Mouse (Mus musculus): ENCODE measurements around the gene Erich3. TPM values are rescaled to one million over a fixed set of nuclear protein-coding genes. Genes with fewer than 3 reads are reported as not detected.

Gene Erich3
- polyA plus RNA-seq, 1 experiment: 9.2 TPM

DNA sequence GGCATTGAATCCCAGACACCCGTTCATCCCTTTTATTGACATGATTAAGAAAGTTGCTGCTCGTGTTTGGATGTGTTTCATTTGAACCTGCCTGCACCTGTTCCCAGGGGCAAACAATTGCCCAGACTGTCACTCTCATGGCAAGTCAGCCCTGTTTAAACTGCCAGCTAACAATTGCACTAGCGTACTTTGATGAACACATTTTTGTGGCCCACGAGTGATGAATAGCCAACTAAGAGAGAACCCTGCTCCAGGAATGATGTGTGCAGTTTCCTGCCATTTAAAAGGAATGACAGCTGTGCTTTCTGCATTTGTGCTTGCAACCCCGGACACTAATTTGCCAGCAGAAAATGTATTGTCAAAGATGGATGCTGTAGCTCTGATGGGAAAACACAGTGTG is 79.3 kb downstream of the Erich3 start:
- Histone ChIP-seq H3K27ac (ENCODE audit: insufficient read depth, low read length) (no peak overlapping the region), H3K4me3 (ENCODE audit: insufficient read depth, low read length) (no peak overlapping the region), H3K4me1 (ENCODE audit: control insufficient read depth, insufficient read depth, low read length) (no peaks in the 10 kb centered on the region)
- TF ChIP-seq CTCF (IDR thresholded peaks at IDR 0.05; ENCODE audit: extremely low read depth, insufficient read depth, low read length): no peak
- no peak for TF ChIP-seq POLR2A (IDR thresholded peaks at IDR 0.05; ENCODE audit: extremely low read depth, insufficient read depth, low read length)

- TF ChIP-seq CTCF (IDR thresholded peaks at IDR 0.05; ENCODE audit: extremely low read depth, insufficient read depth, low read length): no peak
- no peak for TF ChIP-seq POLR2A (IDR thresholded peaks at IDR 0.05; ENCODE audit: extremely low read depth, insufficient read depth, low read length)
- Histone ChIP-seq H3K4me1 (ENCODE audit: control insufficient read depth, insufficient read depth, low read length) (no peaks in the 10 kb centered on the region), H3K4me3 (ENCODE audit: insufficient read depth, low read length) (no peak overlapping the region), H3K27ac (ENCODE audit: insufficient read depth, low read length) (no peak overlapping the region)
These were observed 80.7 kb downstream of the Erich3 start for GRCm38 (mm10) chr3:154744317-154744716.

DNA sequence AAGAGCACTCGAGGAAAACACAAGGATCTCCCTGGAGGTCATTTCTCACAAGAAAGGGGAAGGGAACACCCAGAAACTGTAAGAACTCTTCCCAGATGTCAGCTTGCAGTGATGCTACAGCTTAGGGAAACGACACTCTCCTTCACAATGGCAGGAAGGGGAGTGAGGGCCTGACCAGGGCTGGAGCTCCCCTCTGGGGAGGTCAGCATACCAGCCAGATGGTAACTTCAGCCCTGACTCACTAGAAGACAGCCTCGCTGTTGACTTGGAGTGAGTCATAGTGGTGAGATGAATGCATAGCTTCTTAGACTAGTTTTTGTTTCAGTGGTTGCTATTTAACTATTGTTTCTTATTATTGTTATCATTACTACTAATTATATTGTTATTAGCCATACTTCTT is 90.8 kb downstream of the Erich3 start:
- H3K4me3 ChIP-seq (ENCODE audit: insufficient read depth, low read length): no peak overlapping the region

GRCm38 (mm10) chr3:154755225-154755624 is 91.6 kb downstream of the Erich3 start:
- Histone ChIP-seq H3K4me3 (ENCODE audit: insufficient read depth, low read length) (no peak overlapping the region), H3K27ac (ENCODE audit: insufficient read depth, low read length) (no peak overlapping the region), H3K4me1 (ENCODE audit: control insufficient read depth, insufficient read depth, low read length) (no peaks in the 10 kb centered on the region)
- TF ChIP-seq CTCF (IDR thresholded peaks at IDR 0.05; ENCODE audit: extremely low read depth, insufficient read depth, low read length) (no peak), POLR2A (IDR thresholded peaks at IDR 0.05; ENCODE audit: extremely low read depth, insufficient read depth, low read length) (no peak)

More for the DNA sequence above, 90.8 kb downstream of the Erich3 start:
- no peak overlapping the region for H3K27ac ChIP-seq (ENCODE audit: insufficient read depth, low read length)
- TF ChIP-seq POLR2A (IDR thresholded peaks at IDR 0.05; ENCODE audit: extremely low read depth, insufficient read depth, low read length) (no peak), CTCF (IDR thresholded peaks at IDR 0.05; ENCODE audit: extremely low read depth, insufficient read depth, low read length) (no peak)
- H3K4me1 ChIP-seq (ENCODE audit: control insufficient read depth, insufficient read depth, low read length): no peaks in the 10 kb centered on the region

DNA sequence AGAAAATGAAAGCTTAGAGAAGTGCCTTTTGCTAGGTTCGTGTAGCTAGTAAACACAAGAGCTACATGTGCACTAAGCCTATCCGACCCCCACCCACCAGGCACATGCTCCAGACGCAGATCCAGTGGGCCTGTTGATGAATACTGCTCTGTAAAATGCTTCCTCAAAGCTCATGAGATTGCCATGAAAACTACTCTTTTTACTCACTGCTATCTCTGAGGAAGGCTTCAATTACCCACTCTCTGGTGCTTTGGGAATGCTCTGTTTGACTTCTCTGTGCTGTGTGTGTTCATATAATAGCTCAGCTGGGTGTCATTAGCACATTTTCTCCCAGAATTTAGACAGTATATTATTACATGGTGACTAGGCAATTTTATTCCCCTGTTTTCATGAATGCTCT is 94.4 kb downstream of the Erich3 start:
- no peak for TF ChIP-seq CTCF (IDR thresholded peaks at IDR 0.05; ENCODE audit: extremely low read depth, insufficient read depth, low read length)
- no peak for TF ChIP-seq POLR2A (IDR thresholded peaks at IDR 0.05; ENCODE audit: extremely low read depth, insufficient read depth, low read length)
- no peak overlapping the region for H3K4me3 ChIP-seq (ENCODE audit: insufficient read depth, low read length)
- H3K27ac ChIP-seq (ENCODE audit: insufficient read depth, low read length): no peak overlapping the region
- H3K4me1 ChIP-seq (ENCODE audit: control insufficient read depth, insufficient read depth, low read length): no peaks in the 10 kb centered on the region

DNA sequence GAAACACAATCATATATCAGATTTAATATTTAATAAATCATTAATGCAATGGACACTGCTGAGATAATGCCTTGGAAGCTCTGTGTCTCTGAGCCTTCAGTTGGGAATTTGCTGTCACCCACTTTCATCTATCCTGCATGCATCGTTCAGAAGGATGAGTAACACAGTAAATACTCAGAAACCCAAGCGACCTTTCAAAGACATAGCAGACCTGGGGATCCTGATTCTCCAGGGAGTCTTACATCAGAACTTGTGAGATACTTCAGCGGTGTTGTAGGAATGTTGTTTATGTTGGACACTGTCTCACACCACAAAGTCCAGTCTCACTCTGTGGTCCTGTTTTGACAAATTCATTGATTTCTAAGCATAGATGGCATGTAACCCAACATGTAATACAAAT is 97.4 kb downstream of the Erich3 start:
- TF ChIP-seq POLR2A (IDR thresholded peaks at IDR 0.05; ENCODE audit: extremely low read depth, insufficient read depth, low read length) (no peak), CTCF (IDR thresholded peaks at IDR 0.05; ENCODE audit: extremely low read depth, insufficient read depth, low read length) (no peak)
- Histone ChIP-seq H3K4me1 (ENCODE audit: control insufficient read depth, insufficient read depth, low read length) (no peaks in the 10 kb centered on the region), H3K27ac (ENCODE audit: insufficient read depth, low read length) (no peak overlapping the region), H3K4me3 (ENCODE audit: insufficient read depth, low read length) (no peak overlapping the region)

- no peaks in the 10 kb centered on the region; the same call in 1 of the 2 replicates for H3K4me1 ChIP-seq (ENCODE audit: control insufficient read depth, insufficient read depth, low read length)
- no peak overlapping the region for H3K4me3 ChIP-seq (ENCODE audit: insufficient read depth, low read length)
- TF ChIP-seq CTCF (IDR thresholded peaks at IDR 0.05; ENCODE audit: extremely low read depth, insufficient read depth, low read length): no peak
- no peak for TF ChIP-seq POLR2A (IDR thresholded peaks at IDR 0.05; ENCODE audit: extremely low read depth, insufficient read depth, low read length)
- no peak overlapping the region for H3K27ac ChIP-seq (ENCODE audit: insufficient read depth, low read length)
These were observed 99.7 kb downstream of the Erich3 start for GRCm38 (mm10) chr3:154763374-154763773.

DNA sequence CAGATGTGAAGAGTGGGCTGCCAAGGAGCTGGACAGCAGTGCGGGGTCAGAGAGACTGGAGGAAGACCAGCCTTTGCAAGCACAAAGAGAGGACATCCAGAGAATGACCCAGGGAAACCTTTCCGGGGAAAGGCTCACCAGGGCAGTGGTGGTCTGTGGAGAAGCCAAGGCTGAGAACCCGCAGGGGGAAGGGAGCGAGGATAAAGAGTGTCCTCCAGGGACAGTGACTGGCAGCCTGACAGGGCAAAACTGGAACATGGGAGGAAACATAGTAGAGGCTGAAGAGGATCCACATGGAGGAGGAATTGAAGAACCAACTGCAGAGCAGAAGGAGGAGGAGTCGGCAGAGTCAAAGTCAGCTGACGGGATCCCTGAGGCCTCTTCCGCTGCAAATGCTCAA is 100.5 kb downstream of the Erich3 start:
- TF ChIP-seq CTCF (IDR thresholded peaks at IDR 0.05; ENCODE audit: extremely low read depth, insufficient read depth, low read length) (no peak), POLR2A (IDR thresholded peaks at IDR 0.05; ENCODE audit: extremely low read depth, insufficient read depth, low read length) (no peak)
- Histone ChIP-seq H3K27ac (ENCODE audit: insufficient read depth, low read length) (no peak overlapping the region), H3K4me3 (ENCODE audit: insufficient read depth, low read length) (no peak overlapping the region), H3K4me1 (ENCODE audit: control insufficient read depth, insufficient read depth, low read length) (no peaks in the 10 kb centered on the region; the same call in 1 of the 2 replicates)

DNA sequence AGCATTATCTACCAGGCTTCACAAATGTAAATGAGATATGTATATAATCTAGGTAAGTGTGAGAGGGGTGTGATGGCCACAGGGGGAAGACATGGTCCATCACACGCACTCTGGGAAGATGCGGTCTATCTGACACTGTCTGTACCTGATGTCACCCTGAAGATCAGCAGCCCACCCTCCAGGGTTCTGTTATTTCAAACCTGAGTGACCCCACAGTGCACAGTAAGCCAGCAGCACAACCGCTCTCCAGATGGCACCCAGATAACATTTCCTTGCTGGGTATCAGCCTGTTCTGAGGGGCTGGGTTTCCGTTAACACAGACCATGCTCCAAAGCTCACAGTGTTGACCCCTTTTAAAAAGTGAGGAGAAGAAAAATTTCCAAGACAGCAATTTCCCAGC is 102.7 kb downstream of the Erich3 start:
- H3K4me1 ChIP-seq (ENCODE audit: control insufficient read depth, insufficient read depth, low read length): no peaks in the 10 kb centered on the region; the same call in 1 of the 2 replicates
- H3K4me3 ChIP-seq (ENCODE audit: insufficient read depth, low read length): no peak overlapping the region
- H3K27ac ChIP-seq (ENCODE audit: insufficient read depth, low read length): no peak overlapping the region
- no peak for TF ChIP-seq CTCF (IDR thresholded peaks at IDR 0.05; ENCODE audit: extremely low read depth, insufficient read depth, low read length)
- TF ChIP-seq POLR2A (IDR thresholded peaks at IDR 0.05; ENCODE audit: extremely low read depth, insufficient read depth, low read length): no peak

GRCm38 (mm10) chr3:154771651-154772050 is 108.0 kb downstream of the Erich3 start:
- no peak overlapping the region for H3K27ac ChIP-seq (ENCODE audit: insufficient read depth, low read length)
- H3K4me1 ChIP-seq (ENCODE audit: control insufficient read depth, insufficient read depth, low read length): no peaks in the 10 kb centered on the region; the same call in 1 of the 2 replicates
- TF ChIP-seq POLR2A (IDR thresholded peaks at IDR 0.05; ENCODE audit: extremely low read depth, insufficient read depth, low read length): no peak
- TF ChIP-seq CTCF (IDR thresholded peaks at IDR 0.05; ENCODE audit: extremely low read depth, insufficient read depth, low read length): no peak
- H3K4me3 ChIP-seq (ENCODE audit: insufficient read depth, low read length): no peak overlapping the region
